Mouse (Mus musculus): ENCODE results near the gene Rbms1.

GRCm38 (mm10) chr2:60700956-60701355 is 262.0 kb downstream of the Rbms1 start:
- TF ChIP-seq BHLHE40 (IDR thresholded peaks at IDR 0.05; ENCODE audit: borderline replicate concordance, low read depth, low read length) (no peak), CTCF (IDR thresholded peaks at IDR 0.05 in 2 of 3, conservative IDR thresholded peaks at IDR 0.05 in 1 of 3; ENCODE audit: control insufficient read depth in 1 of 3, insufficient read depth in 1 of 3, low read depth in 2 of 3, low read length in 3 of 3, poor library complexity in 1 of 3, severe bottlenecking in 1 of 3) (no peak), MAZ (IDR thresholded peaks at IDR 0.05; ENCODE audit: low read depth, low read length) (no peak), EP300 (IDR thresholded peaks at IDR 0.05; ENCODE audit: low read depth in 1 of 2, low read length in 2 of 2) (no peak), HCFC1 (IDR thresholded peaks at IDR 0.05; ENCODE audit: low read depth, low read length) (no peak), POLR2AphosphoS2 (IDR thresholded peaks at IDR 0.05; ENCODE audit: low read length) (no peak), TAL1 (IDR thresholded peaks at IDR 0.05; ENCODE audit: low read length) (no peak), MAX (IDR thresholded peaks at IDR 0.05; ENCODE audit: low read length) (no peak), POLR2A (IDR thresholded peaks at IDR 0.05; ENCODE audit: control insufficient read depth in 1 of 2, insufficient read depth in 1 of 2, low read depth in 1 of 2, low read length in 2 of 2, poor library complexity in 1 of 2) (no peak), MAFK (IDR thresholded peaks at IDR 0.05; ENCODE audit: borderline replicate concordance, low read depth, low read length) (no peak), GATA1 (IDR thresholded peaks at IDR 0.05; ENCODE audit: low read depth, low read length) (no peak), E2F4 (IDR thresholded peaks at IDR 0.05; ENCODE audit: borderline replicate concordance, low read depth, low read length) (no peak), ELF1 (IDR thresholded peaks at IDR 0.05; ENCODE audit: low read depth, low read length) (no peak)
